Mouse (Mus musculus): ENCODE results near the gene Cfap298. TPM values are rescaled to one million over a fixed set of nuclear protein-coding genes. Genes with fewer than 3 reads are reported as not detected.

Gene Cfap298
- polyA plus RNA-seq, 1 experiment from 2014 or later, result 46.3 TPM

- no peak for ATAC-seq
- WGBS, result 50% methylated on average over 5 of the region's 5 CpGs
These were observed 31.6 kb downstream of the Cfap298 start for GRCm38 (mm10) chr16:90903300-90903699.

GRCm38 (mm10) chr16:90901364-90901763 lies 33.5 kb downstream of the Cfap298 start:
- 35% methylated on average over 4 of the region's 4 CpGs for WGBS
- Histone ChIP-seq H3K27me3 (replicated peaks; ENCODE audit: insufficient read depth, low read length) (no peaks in the 10 kb centered on the region), H3K4me1 (ENCODE audit: insufficient read depth, low read depth, low read length) (no peaks in the 10 kb centered on the region), H3K4me2 (replicated peaks; ENCODE audit: low read depth, low read length) (no peak overlapping the region), H3K9ac (replicated peaks; ENCODE audit: low read depth) (no peak overlapping the region), H3K9me3 (ENCODE audit: low read length) (no peaks in the 10 kb centered on the region), H3K27ac (ENCODE audit: low read length) (no peak overlapping the region), H3K36me3 (ENCODE audit: insufficient read depth, low read length) (no peaks in the 10 kb centered on the region), H3K4me3 (ENCODE audit: low read depth, low read length) (no peak overlapping the region)
- TF ChIP-seq CTCF (IDR thresholded peaks at IDR 0.05), result no peak
- TF ChIP-seq EP300 (IDR thresholded peaks at IDR 0.05), result no peak
- DNase-seq (ENCODE audit: low spot score) (peak; percentile 58), ATAC-seq (peak; percentile 80)

More at GRCm38 (mm10) chr16:90903300-90903699, 31.6 kb downstream of the Cfap298 start:
- H3K36me3 ChIP-seq (ENCODE audit: insufficient read depth, low read length), result no peaks in the 10 kb centered on the region
- no peak for DNase-seq (ENCODE audit: low spot score)
- H3K27me3 ChIP-seq (replicated peaks; ENCODE audit: insufficient read depth, low read length), result no peaks in the 10 kb centered on the region
- TF ChIP-seq CTCF (IDR thresholded peaks at IDR 0.05) (no peak), EP300 (IDR thresholded peaks at IDR 0.05) (no peak)
- H3K27ac ChIP-seq (ENCODE audit: low read length), result no peak overlapping the region
- H3K9me3 ChIP-seq (ENCODE audit: low read length), result no peaks in the 10 kb centered on the region
- H3K4me2 ChIP-seq (replicated peaks; ENCODE audit: low read depth, low read length), result no peak overlapping the region
- H3K4me1 ChIP-seq (ENCODE audit: insufficient read depth, low read depth, low read length), result no peaks in the 10 kb centered on the region
- H3K4me3 ChIP-seq (ENCODE audit: low read depth, low read length), result no peak overlapping the region
- H3K9ac ChIP-seq (replicated peaks; ENCODE audit: low read depth), result no peak overlapping the region

- no peaks in the 10 kb centered on the region for H3K36me3 ChIP-seq (ENCODE audit: insufficient read depth, low read length)
- DNase-seq (ENCODE audit: low spot score) (peak; percentile 26), ATAC-seq (peak; percentile 23; the same call in 1 of the 2 replicates)
- no peak overlapping the region for H3K27ac ChIP-seq (ENCODE audit: low read length)
- no peak overlapping the region for H3K9ac ChIP-seq (replicated peaks; ENCODE audit: low read depth)
- H3K4me3 ChIP-seq (ENCODE audit: low read depth, low read length), result no peak overlapping the region
- no peaks in the 10 kb centered on the region for H3K27me3 ChIP-seq (replicated peaks; ENCODE audit: insufficient read depth, low read length)
- no peaks in the 10 kb centered on the region for H3K4me1 ChIP-seq (ENCODE audit: insufficient read depth, low read depth, low read length)
- no peaks in the 10 kb centered on the region for H3K9me3 ChIP-seq (ENCODE audit: low read length)
- 15% methylated on average over 12 of the region's 12 CpGs for WGBS
- no peak overlapping the region for H3K4me2 ChIP-seq (replicated peaks; ENCODE audit: low read depth, low read length)
- TF ChIP-seq EP300 (IDR thresholded peaks at IDR 0.05), result no peak
These were observed 35.4 kb downstream of the Cfap298 start for GRCm38 (mm10) chr16:90899498-90899897.

GRCm38 (mm10) chr16:90897651-90898050 lies 37.3 kb downstream of the Cfap298 start:
- H3K4me3 ChIP-seq (ENCODE audit: low read depth, low read length), result no peak overlapping the region
- 85% methylated on average over 3 of the region's 3 CpGs for WGBS

GRCm38 (mm10) chr16:90893792-90894191 lies 41.1 kb downstream of the Cfap298 start:
- no peak for TF ChIP-seq EP300 (IDR thresholded peaks at IDR 0.05)
- no peak for TF ChIP-seq CTCF (IDR thresholded peaks at IDR 0.05)
- Histone ChIP-seq H3K4me1 (ENCODE audit: insufficient read depth, low read depth, low read length) (0 out of 2 replicates have a peak, but pooled peaks cover 2% of the 10 kb centered on the region), H3K9me3 (ENCODE audit: low read length) (no peaks in the 10 kb centered on the region), H3K36me3 (ENCODE audit: insufficient read depth, low read length) (0 out of 2 replicates have a peak, but pooled peaks cover 4% of the 10 kb centered on the region), H3K27me3 (replicated peaks; ENCODE audit: insufficient read depth, low read length) (no peaks in the 10 kb centered on the region), H3K27ac (ENCODE audit: low read length) (no peak overlapping the region), H3K4me2 (replicated peaks; ENCODE audit: low read depth, low read length) (no peak overlapping the region), H3K4me3 (ENCODE audit: low read depth, low read length) (no peak overlapping the region), H3K9ac (replicated peaks; ENCODE audit: low read depth) (no peak overlapping the region)
- DNase-seq (ENCODE audit: low spot score) (peak; percentile 26), ATAC-seq (no peak)
- WGBS, result 32% methylated on average over 9 of the region's 9 CpGs

More at GRCm38 (mm10) chr16:90897651-90898050, 37.3 kb downstream of the Cfap298 start:
- H3K36me3 ChIP-seq (ENCODE audit: insufficient read depth, low read length), result no peaks in the 10 kb centered on the region
- H3K27ac ChIP-seq (ENCODE audit: low read length), result no peak overlapping the region
- H3K9me3 ChIP-seq (ENCODE audit: low read length), result no peaks in the 10 kb centered on the region
- no peak overlapping the region for H3K9ac ChIP-seq (replicated peaks; ENCODE audit: low read depth)
- no peak for TF ChIP-seq CTCF (IDR thresholded peaks at IDR 0.05)
- TF ChIP-seq EP300 (IDR thresholded peaks at IDR 0.05), result no peak
- peak; percentile 32; the same call in 1 of the 2 replicates for ATAC-seq
- DNase-seq (ENCODE audit: low spot score), result no peak
- no peak overlapping the region for H3K4me2 ChIP-seq (replicated peaks; ENCODE audit: low read depth, low read length)
- H3K27me3 ChIP-seq (replicated peaks; ENCODE audit: insufficient read depth, low read length), result no peaks in the 10 kb centered on the region
- H3K4me1 ChIP-seq (ENCODE audit: insufficient read depth, low read depth, low read length), result no peaks in the 10 kb centered on the region

- no peak overlapping the region for H3K4me3 ChIP-seq (ENCODE audit: low read depth, low read length)
These were observed 41.9 kb downstream of the Cfap298 start for GRCm38 (mm10) chr16:90893019-90893418.

More at GRCm38 (mm10) chr16:90893019-90893418, 41.9 kb downstream of the Cfap298 start:
- H3K27me3 ChIP-seq (replicated peaks; ENCODE audit: insufficient read depth, low read length), result no peaks in the 10 kb centered on the region
- no peak for DNase-seq (ENCODE audit: low spot score)
- H3K4me2 ChIP-seq (replicated peaks; ENCODE audit: low read depth, low read length), result no peak overlapping the region
- 73% methylated on average over 7 of the region's 7 CpGs for WGBS
- H3K9ac ChIP-seq (replicated peaks; ENCODE audit: low read depth), result no peak overlapping the region
- H3K36me3 ChIP-seq (ENCODE audit: insufficient read depth, low read length), result 0 out of 2 replicates have a peak, but pooled peaks cover 4% of the 10 kb centered on the region
- H3K4me1 ChIP-seq (ENCODE audit: insufficient read depth, low read depth, low read length), result 0 out of 2 replicates have a peak, but pooled peaks cover 2% of the 10 kb centered on the region
- no peaks in the 10 kb centered on the region for H3K9me3 ChIP-seq (ENCODE audit: low read length)
- no peak overlapping the region for H3K27ac ChIP-seq (ENCODE audit: low read length)
- TF ChIP-seq EP300 (IDR thresholded peaks at IDR 0.05) (no peak), CTCF (IDR thresholded peaks at IDR 0.05) (no peak)
- ATAC-seq, result no peak

All from lung, postnatal 0 days (tissue).